Comparison of ENCODE assay signal across 15 mouse cellular contexts in genomic region chr5:137742836-137743235, GRCm38 (mm10).
"Had no signal": no experiment of that assay in that cellular context is flagged by ENCODE, and none has a peak within 500 bp of the region (broad histone marks: within the 10 kb centered on the region; RNA-seq: fewer than 3 reads in every experiment).

No protein-coding gene starts in this region.

- H3K4me3 ChIP-seq: lung, embryonic 15.5 days; megakaryocyte, embryonic 14.5 days; midbrain, embryonic 15.5 days; neural tube, embryonic 12.5 days; stomach, embryonic 15.5 days had no signal

- H3K27ac ChIP-seq: lung, embryonic 15.5 days; macrophage; midbrain, embryonic 13.5 days; midbrain, embryonic 15.5 days; neural tube, embryonic 12.5 days; stomach, embryonic 15.5 days; stomach, postnatal 0 days had no signal

- H3K36me3 ChIP-seq: lung, embryonic 15.5 days; midbrain, embryonic 15.5 days; stomach, embryonic 15.5 days had no signal

- H3K27me3 ChIP-seq: lung, embryonic 15.5 days; megakaryocyte, embryonic 14.5 days; midbrain, embryonic 13.5 days; midbrain, embryonic 15.5 days; neural tube, embryonic 12.5 days; stomach, embryonic 15.5 days had no signal

- DNase-seq: lung, adult 2 months; lung, postnatal 14 days; lung, postnatal 36 days; right cerebral cortex, postnatal 14 days; thymus, adult 2 months; thymus, postnatal 25 days; thymus, postnatal 4 days had no signal

- H3K9ac ChIP-seq: lung, embryonic 15.5 days; midbrain, embryonic 13.5 days; midbrain, embryonic 15.5 days; neural tube, embryonic 12.5 days; stomach, embryonic 15.5 days had no signal
